Mouse (Mus musculus) liver, postnatal 0 days (tissue): Measurements from ENCODE around the gene Gm20388. TPM values are rescaled to one million over a fixed set of nuclear protein-coding genes. Genes with fewer than 3 reads are reported as not detected.

ENCODE experiments used
- ATAC-seq: fragments of 200-750 bp; cut with Nextera tagmentation; 2 replicates; pipeline ENCODE4 v1.8.0; 2017; ENCODE audit warnings: mild to moderate bottlenecking, moderate library complexity
- DNase-seq: peaks from one replicate; pipeline ENCODE4 v3.0.0-alpha.2; 2016
- H3K27ac ChIP-seq: fragments of 300-500 bp; sonication (generic); 2 replicates; pipeline ENCODE4 v1.5.1; 2014; ENCODE audit warnings: antibody characterized with exemption, moderate library complexity, mild to moderate bottlenecking, low read depth
- H3K27me3 ChIP-seq: fragments of 300-500 bp; sonication (generic); 2 replicates; pipeline ENCODE4 v1.6.1; 2014; ENCODE audit warnings: low read length, control low read depth, mixed read lengths; ENCODE audit not compliant: insufficient read depth
- H3K36me3 ChIP-seq: fragments of 300-500 bp; sonication (generic); replicated peaks from 2 replicates; pipeline ENCODE4 v1.6.1; 2014; ENCODE audit warnings: mild to moderate bottlenecking, control low read depth, low read length, moderate library complexity, mixed read lengths; ENCODE audit not compliant: insufficient read depth
- H3K4me1 ChIP-seq: fragments of 300-500 bp; sonication (generic); 2 replicates; pipeline ENCODE4 v1.6.1; 2014; ENCODE audit warnings: antibody characterized with exemption, mild to moderate bottlenecking, control low read depth; ENCODE audit not compliant: insufficient read depth
- H3K4me2 ChIP-seq: fragments of 300-500 bp; sonication (generic); 2 replicates; pipeline ENCODE4 v1.6.1; 2014; ENCODE audit warnings: low read depth, mild to moderate bottlenecking, low read length, moderate library complexity, mixed read lengths
- H3K4me3 ChIP-seq: fragments of 300-500 bp; sonication (generic); 2 replicates; pipeline ENCODE4 v1.5.1; 2014; ENCODE audit warnings: low read depth, low read length
- H3K9ac ChIP-seq: fragments of 300-500 bp; sonication (generic); replicated peaks from 2 replicates; pipeline ENCODE4 v1.6.1; 2014; ENCODE audit warnings: mild to moderate bottlenecking, moderate library complexity
- H3K9me3 ChIP-seq: fragments of 300-500 bp; sonication (generic); 2 replicates; pipeline ENCODE4 v1.6.1; 2016; ENCODE audit warnings: mild to moderate bottlenecking, control low read depth, low read length, mixed read lengths
- CTCF ChIP-seq: sonication (generic); IDR thresholded peaks from 2 replicates; pipeline ENCODE4 v1.5.1; 2016; ENCODE audit warnings: antibody characterized with exemption, low read depth
- EP300 ChIP-seq: IDR thresholded peaks from 2 replicates; pipeline ENCODE4 v1.6.1; 2016; ENCODE audit warnings: antibody characterized with exemption, low read depth, mild to moderate bottlenecking
- WGBS: fragments of 180-500 bp; shearing (Covaris S2); extraction: QIAGEN DNeasy Blood & Tissue Kit; methylation state at CpG from one replicate; pipeline ENCODE4 v1.1.7; 2014; ENCODE audit not compliant: insufficient replicate concordance; 5-methylcytosine and 5-hydroxymethylcytosine counted together
- polyA plus RNA-seq: library from polyadenylated mRNA; unstranded; fragments of >200 nt; fragmentation: Nextera tagmentation; extraction: Ambion mirVana; gene quantifications from 2 replicates; pipeline ENCODE4 v1.2.1, GENCODE M21; 2015

Gm20388 gene
- polyA plus RNA-seq, 1 experiment from 2014 or later, result not detected

DNA sequence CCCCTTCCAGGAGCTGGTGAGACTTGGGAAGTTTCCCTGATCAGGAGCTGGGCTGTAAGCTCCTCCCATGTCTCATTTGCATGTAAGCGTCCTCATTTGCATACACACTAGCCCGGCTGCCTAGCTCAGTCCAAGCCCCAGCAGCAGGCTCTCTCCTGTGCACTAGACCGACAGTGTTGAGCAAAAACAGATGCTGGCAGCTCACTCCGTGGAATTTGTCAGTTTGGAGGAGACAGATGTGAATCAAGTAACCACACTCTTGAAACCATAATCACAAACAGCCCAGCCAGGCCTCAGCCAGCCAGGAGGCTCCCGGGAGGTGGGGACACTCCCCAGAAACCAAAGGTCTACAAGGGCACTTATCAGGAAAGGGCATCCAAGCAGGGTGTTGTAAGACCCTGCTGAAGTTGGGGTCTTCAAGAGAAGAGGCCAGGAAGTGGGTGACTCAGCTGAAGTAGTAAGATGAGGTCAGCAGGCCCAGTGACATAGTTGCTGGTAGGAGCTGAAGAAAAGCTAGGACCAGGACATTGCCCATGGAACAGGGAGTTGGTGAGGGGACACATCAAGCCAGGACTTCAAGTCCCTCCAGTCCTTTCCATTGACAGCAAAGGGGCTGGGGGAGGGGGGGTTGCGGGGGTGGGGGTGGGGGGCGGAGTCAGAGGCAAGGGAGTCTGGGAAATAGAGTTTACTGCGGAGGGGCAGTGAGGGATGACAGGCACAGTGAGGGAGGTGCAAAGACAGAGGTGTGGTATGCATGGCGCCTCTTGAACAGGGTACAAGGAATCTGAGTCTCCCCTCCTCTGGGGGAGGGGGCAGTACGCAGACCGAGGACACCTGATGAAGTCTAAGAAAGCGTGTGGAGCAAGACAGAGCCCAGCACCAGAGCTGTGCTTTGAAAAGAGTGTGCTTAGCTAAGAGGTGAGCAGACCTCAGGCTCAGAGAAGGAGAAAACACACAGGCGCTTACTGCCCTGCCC, 306.5 kb downstream of the Gm20388 start:
- Histone ChIP-seq H3K4me1 (peaks cover 15% of the 10 kb centered on the region), H3K4me3 (no peak overlapping the region), H3K27me3 (no peaks in the 10 kb centered on the region), H3K9ac (no peak overlapping the region), H3K36me3 (no peaks in the 10 kb centered on the region), H3K4me2 (no peak overlapping the region), H3K27ac (peak overlapping the region; percentile 26; the same call in 1 of the 2 replicates), H3K9me3 (no peaks in the 10 kb centered on the region)
- no peak for TF ChIP-seq EP300
- TF ChIP-seq CTCF, result no peak
- DNase-seq (peak; percentile 42), ATAC-seq (peak; percentile 56; the same call in 1 of the 2 replicates)
- 36% methylated on average over 12 of the region's 13 CpGs for WGBS

- Histone ChIP-seq H3K4me3 (no peak overlapping the region), H3K9ac (no peak overlapping the region), H3K4me2 (no peak overlapping the region), H3K27me3 (peaks cover 8% of the 10 kb centered on the region), H3K27ac (no peak overlapping the region), H3K4me1 (0 out of 2 replicates have a peak, but pooled peaks cover 3% of the 10 kb centered on the region), H3K36me3 (no peaks in the 10 kb centered on the region), H3K9me3 (no peaks in the 10 kb centered on the region)
- TF ChIP-seq EP300 (no peak), CTCF (no peak)
- 62% methylated on average over 11 of the region's 11 CpGs for WGBS
- DNase-seq, result no peak
- ATAC-seq, result no peak
These were observed 311.9 kb downstream of the Gm20388 start for GRCm38 (mm10) chr8:120222548-120222947.

DNA sequence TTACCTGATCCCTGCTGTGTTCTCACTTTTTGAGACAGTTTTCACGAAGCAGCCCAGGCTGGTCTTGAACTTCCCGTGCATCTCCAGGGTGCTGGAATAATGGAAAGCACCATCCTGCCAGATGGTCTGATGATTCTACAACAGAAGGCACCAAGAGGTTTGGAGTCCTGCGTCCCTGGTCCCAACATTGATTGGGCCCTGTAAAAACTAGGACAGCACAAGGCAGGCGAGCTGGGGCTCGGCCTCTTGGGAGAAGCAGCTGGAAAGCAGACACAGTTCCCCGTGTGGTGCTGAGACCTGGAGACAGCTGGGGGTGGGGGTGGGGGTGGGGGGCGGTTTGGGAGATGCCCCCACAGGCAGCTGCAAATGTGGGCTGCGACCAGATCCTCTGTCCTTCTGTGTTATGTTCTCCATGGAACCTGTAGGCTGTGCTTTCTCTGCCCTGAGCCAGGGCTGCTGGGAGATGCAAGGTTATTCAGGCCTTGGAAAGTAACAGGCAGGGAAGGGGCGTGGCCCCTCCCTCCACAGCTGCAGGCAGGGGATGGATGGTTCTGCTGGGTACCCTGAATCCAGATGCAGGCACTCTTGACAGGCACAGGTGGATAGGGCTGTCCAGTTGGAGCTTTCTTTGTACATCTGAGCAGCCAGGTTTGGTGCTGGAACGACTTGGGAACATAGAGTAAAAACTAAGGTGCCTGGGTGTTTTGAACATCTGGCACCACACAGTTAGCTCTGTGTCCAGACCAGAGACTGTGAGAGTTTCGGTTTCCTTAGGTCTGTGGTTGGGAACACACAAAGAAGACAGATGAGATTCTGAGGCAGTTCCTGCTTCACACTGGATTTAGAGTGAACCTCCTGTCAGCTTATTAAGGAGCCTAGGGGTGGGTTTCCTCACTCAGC, 314.1 kb downstream of the Gm20388 start:
- Histone ChIP-seq H3K4me2 (no peak overlapping the region), H3K36me3 (no peaks in the 10 kb centered on the region), H3K4me3 (no peak overlapping the region), H3K27me3 (peaks cover 26% of the 10 kb centered on the region), H3K9ac (no peak overlapping the region), H3K9me3 (no peaks in the 10 kb centered on the region), H3K27ac (no peak overlapping the region; the same call in 1 of the 2 replicates), H3K4me1 (peaks cover 9% of the 10 kb centered on the region)
- TF ChIP-seq CTCF (no peak), EP300 (no peak)
- ATAC-seq, result no peak
- WGBS, result 52% methylated on average over 11 of the region's 11 CpGs
- DNase-seq, result no peak

DNA sequence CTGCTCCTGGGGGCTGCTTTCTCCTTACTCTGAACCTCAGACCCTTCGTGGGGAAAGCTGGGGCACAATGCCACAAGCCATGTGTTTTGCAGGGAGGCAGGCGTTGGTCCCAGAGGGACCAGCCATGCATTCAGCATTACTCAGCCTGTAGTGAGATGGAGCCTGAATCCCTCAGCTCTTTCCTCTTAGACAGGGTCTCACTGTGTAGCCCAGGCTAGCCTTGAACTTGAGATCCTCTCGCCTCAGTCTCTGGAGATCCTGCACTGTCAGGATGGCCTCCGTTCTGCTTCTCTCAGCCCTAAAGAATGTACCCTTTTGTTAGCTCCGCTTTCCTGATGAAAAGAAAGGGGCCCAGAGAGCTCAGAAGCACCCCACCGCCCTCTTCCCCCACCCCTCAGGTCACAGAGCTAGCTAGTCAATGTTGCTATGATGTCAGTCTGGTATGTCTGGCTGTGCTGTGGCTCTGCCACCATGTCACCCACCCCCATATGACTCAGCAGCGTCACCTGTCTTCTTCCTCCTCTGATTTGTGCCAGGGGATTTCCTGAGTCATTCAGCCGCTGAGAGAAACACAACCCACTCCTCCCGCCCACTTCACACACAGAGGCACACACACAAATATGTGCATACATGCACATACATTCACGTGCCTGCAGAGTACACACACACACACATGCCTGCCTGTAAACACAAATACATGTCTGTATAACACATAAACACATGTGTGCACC, 314.9 kb downstream of the Gm20388 start:
- H3K36me3 ChIP-seq, result no peaks in the 10 kb centered on the region
- H3K27me3 ChIP-seq, result peaks cover 34% of the 10 kb centered on the region
- no peaks in the 10 kb centered on the region for H3K9me3 ChIP-seq
- no peak overlapping the region for H3K4me3 ChIP-seq
- H3K27ac ChIP-seq, result no peak overlapping the region
- no peak overlapping the region for H3K4me2 ChIP-seq
- TF ChIP-seq EP300 (no peak), CTCF (0 out of 2 replicates have a peak, but pooled peaks have one; percentile 4)
- WGBS, result 39% methylated on average over 10 of the region's 10 CpGs
- H3K9ac ChIP-seq, result no peak overlapping the region
- DNase-seq, result no peak
- peaks cover 11% of the 10 kb centered on the region for H3K4me1 ChIP-seq
- ATAC-seq, result no peak

DNA sequence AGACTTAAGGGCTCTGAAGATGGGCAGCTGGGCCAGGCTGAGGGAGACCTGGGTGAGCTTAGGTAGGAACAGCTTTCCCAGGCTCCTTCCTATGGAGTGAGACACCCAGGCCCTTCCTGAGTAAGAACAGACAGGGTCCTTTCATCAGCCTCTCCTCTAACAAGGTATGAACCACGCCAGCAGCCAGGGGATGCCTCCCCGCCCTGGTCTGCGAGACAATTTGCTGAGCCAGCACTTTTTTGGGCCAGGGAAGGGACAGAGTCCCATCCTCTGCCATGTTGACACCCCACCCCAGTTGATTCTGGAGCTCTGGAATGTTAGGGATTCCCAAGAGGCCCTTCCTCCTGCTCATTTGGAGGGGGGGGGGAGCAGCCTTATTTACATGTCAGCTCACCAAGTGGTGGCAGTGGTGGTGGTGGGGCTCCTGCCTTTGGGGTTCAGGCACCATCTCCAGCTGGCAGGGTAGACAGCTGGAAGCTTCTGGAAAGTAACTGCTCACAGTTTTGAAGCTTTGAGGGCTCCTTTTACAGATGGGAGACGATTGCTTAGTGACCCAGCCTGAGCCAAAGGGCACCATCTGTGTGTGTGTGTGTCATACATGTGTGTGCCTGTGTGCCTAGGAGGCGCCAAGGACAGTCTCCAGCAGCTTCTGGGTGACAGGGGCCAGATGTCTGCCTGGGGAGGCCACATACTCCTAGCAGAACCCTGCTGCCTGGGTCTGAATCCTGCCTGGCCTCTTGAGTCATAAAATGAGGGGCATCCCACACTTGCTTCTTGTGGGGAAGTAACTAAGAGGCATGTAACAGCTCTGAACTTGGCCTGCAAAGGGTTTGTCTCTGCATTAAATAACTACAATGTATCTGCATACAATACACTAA, 316.3 kb downstream of the Gm20388 start:
- WGBS, result 68% methylated on average over 5 of the region's 5 CpGs
- Histone ChIP-seq H3K4me3 (no peak overlapping the region), H3K9ac (no peak overlapping the region), H3K4me1 (peaks cover 11% of the 10 kb centered on the region), H3K27ac (no peak overlapping the region), H3K9me3 (no peaks in the 10 kb centered on the region), H3K27me3 (peaks cover 47% of the 10 kb centered on the region), H3K36me3 (no peaks in the 10 kb centered on the region), H3K4me2 (no peak overlapping the region)
- no peak for ATAC-seq
- DNase-seq, result no peak
- TF ChIP-seq EP300, result no peak
- TF ChIP-seq CTCF, result no peak
